Mouse (Mus musculus): ENCODE measurements at regions not wholly inside any gene's neighbourhood (a gene's known extent, or its start where the extent isn't known, plus 50 kb on each side); places are given as distances from the start of the nearest gene placed in this dataset.
A peak's percentile ranks its signal among the peaks of the same experiment; 100 is the strongest.

DNA sequence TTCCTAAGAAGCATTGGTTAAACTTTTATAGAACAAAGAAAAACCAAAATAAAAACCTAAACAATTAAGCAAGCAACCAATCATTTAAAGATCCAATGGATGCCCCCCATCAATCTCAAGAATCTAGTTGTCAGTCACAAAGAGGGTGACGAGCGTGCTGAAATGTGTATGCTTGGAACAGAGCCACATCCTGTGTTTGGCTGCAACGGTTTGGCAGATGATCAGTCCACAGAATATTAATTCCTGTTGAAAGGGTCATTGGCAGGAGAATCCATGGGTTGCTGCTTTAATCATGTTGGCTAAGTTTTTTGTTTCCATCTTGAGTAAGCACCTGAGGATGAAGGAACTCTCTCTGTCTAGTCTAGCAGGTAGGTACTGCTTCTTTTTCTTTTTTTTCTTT, 117.5 kb upstream of the Jag1 start:
- no peaks in the 10 kb centered on the region for H3K27me3 ChIP-seq (replicated peaks)
- no peak overlapping the region for H3K4me2 ChIP-seq
- no peak for ATAC-seq (ENCODE audit: insufficient number of reproducible peaks, low FRiP score)
- H3K9me3 ChIP-seq (replicated peaks), result no peaks in the 10 kb centered on the region
- H3K27ac ChIP-seq (ENCODE audit: poor library complexity, severe bottlenecking), result no peak overlapping the region
- no peak overlapping the region for H3K4me3 ChIP-seq
- no peaks in the 10 kb centered on the region for H3K4me1 ChIP-seq (replicated peaks)
- no peak overlapping the region for H3K9ac ChIP-seq
- no peaks in the 10 kb centered on the region for H3K36me3 ChIP-seq
- WGBS, result 69% methylated on average over 3 of the region's 3 CpGs

GRCm38 (mm10) chr2:137231161-137231560, 114.7 kb upstream of the Jag1 start:
- no peak overlapping the region for H3K4me3 ChIP-seq
- H3K4me2 ChIP-seq, result no peak overlapping the region
- H3K27ac ChIP-seq (ENCODE audit: poor library complexity, severe bottlenecking), result no peak overlapping the region
- no peak for ATAC-seq (ENCODE audit: insufficient number of reproducible peaks, low FRiP score)
- H3K9me3 ChIP-seq (replicated peaks), result no peaks in the 10 kb centered on the region
- no peak overlapping the region for H3K9ac ChIP-seq
- no peaks in the 10 kb centered on the region for H3K36me3 ChIP-seq
- H3K4me1 ChIP-seq (replicated peaks), result no peaks in the 10 kb centered on the region
- H3K27me3 ChIP-seq (replicated peaks), result no peaks in the 10 kb centered on the region

GRCm38 (mm10) chr2:137229422-137230069, 113.1 kb upstream of the Jag1 start:
- ATAC-seq (ENCODE audit: insufficient number of reproducible peaks, low FRiP score), result no peak
- WGBS, result 73% methylated on average over 1 of the region's 1 CpGs

GRCm38 (mm10) chr2:137227495-137227894, 111.1 kb upstream of the Jag1 start:
- WGBS, result 84% methylated on average over 4 of the region's 4 CpGs
- Histone ChIP-seq H3K27ac (ENCODE audit: poor library complexity, severe bottlenecking) (no peak overlapping the region), H3K9me3 (replicated peaks) (no peaks in the 10 kb centered on the region), H3K36me3 (no peaks in the 10 kb centered on the region), H3K9ac (no peak overlapping the region), H3K4me2 (no peak overlapping the region), H3K4me1 (replicated peaks) (no peaks in the 10 kb centered on the region), H3K27me3 (replicated peaks) (no peaks in the 10 kb centered on the region), H3K4me3 (no peak overlapping the region)
- ATAC-seq (ENCODE audit: insufficient number of reproducible peaks, low FRiP score), result no peak

More at GRCm38 (mm10) chr2:137229422-137230069, 113.1 kb upstream of the Jag1 start:
- Histone ChIP-seq H3K36me3 (no peaks in the 10 kb centered on the region), H3K9me3 (replicated peaks) (no peaks in the 10 kb centered on the region), H3K27ac (ENCODE audit: poor library complexity, severe bottlenecking) (no peak overlapping the region), H3K9ac (no peak overlapping the region), H3K4me2 (no peak overlapping the region), H3K27me3 (replicated peaks) (no peaks in the 10 kb centered on the region), H3K4me1 (replicated peaks) (no peaks in the 10 kb centered on the region), H3K4me3 (no peak overlapping the region)

DNA sequence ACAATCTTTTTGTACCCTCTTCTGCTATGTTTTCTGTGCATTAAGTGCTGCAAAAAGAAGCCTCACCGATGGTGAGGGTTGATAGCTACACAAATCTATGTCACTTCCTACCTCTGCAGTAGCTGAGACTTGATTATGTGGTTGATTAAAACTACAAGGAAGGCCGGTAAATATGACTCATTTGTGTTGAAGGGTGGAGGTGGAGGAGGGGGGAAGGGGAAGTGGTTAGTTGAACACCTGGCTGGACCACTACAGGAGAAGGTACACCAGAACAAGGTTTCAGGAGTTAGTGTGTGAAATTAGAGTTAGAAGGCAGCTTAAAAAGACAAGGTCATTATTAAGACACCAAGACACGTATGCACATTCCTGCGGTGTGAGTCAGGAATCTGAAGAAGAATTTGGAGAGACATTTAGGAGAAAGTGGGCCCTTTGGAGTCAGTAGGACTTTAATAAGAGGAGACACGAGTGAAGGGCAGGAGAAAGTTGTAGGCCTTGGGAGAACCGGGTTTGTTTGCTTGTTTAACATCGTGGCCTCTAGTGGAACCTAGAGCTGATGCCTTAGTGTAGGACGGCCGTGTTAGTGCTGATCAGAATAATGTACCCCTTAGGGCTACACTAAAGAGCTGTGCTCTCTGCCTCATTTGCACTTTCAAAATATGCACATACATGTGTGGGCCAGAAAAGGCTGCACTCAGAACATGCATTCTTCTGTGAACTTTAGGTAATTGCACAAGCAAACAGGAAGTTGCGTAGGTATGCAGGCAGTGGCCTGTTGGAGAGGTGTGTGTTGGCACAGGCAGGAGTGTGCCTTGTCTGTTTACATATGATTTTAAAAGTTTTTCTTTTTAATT, 108.5 kb upstream of the Jag1 start:
- Histone ChIP-seq H3K4me3 (no peak overlapping the region), H3K9me3 (replicated peaks) (no peaks in the 10 kb centered on the region), H3K9ac (no peak overlapping the region), H3K4me1 (replicated peaks) (no peaks in the 10 kb centered on the region), H3K4me2 (no peak overlapping the region), H3K27ac (ENCODE audit: poor library complexity, severe bottlenecking) (no peak overlapping the region), H3K27me3 (replicated peaks) (no peaks in the 10 kb centered on the region), H3K36me3 (no peaks in the 10 kb centered on the region)
- ATAC-seq (ENCODE audit: insufficient number of reproducible peaks, low FRiP score), result no peak
- 67% methylated on average over 10 of the region's 10 CpGs for WGBS

GRCm38 (mm10) chr2:137215697-137216096, 99.3 kb upstream of the Jag1 start:
- no peak overlapping the region for H3K4me2 ChIP-seq
- no peak overlapping the region for H3K9ac ChIP-seq
- H3K27ac ChIP-seq (ENCODE audit: poor library complexity, severe bottlenecking), result no peak overlapping the region
- no peaks in the 10 kb centered on the region for H3K27me3 ChIP-seq (replicated peaks)
- H3K4me3 ChIP-seq, result no peak overlapping the region
- H3K36me3 ChIP-seq, result no peaks in the 10 kb centered on the region
- H3K4me1 ChIP-seq (replicated peaks), result no peaks in the 10 kb centered on the region
- WGBS, result 29% methylated on average over 7 of the region's 7 CpGs
- no peaks in the 10 kb centered on the region for H3K9me3 ChIP-seq (replicated peaks)
- ATAC-seq (ENCODE audit: insufficient number of reproducible peaks, low FRiP score), result no peak

DNA sequence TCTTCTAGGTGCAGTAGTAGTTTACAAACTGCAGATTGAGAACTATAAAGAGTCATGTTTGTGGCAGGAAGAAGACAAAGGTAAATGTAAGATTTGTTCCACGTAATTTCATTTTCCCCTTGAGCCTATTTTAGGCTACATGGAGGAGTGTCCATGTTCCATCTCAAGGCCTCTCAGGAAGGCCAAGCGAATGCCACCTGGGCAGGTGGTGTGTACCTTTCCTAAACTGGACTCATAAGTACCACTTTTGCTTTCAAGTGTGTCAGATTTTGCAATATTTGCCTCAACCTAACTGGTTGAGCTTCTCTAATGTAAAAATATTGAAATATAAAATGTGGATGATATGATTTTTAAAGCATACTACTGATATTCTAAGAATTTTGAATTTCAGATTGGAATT, 91.4 kb upstream of the Jag1 start:
- ATAC-seq (ENCODE audit: insufficient number of reproducible peaks, low FRiP score), result no peak
- 80% methylated on average over 2 of the region's 2 CpGs for WGBS
- Histone ChIP-seq H3K4me3 (no peak overlapping the region), H3K27ac (ENCODE audit: poor library complexity, severe bottlenecking) (no peak overlapping the region), H3K9me3 (replicated peaks) (no peaks in the 10 kb centered on the region), H3K27me3 (replicated peaks) (no peaks in the 10 kb centered on the region), H3K9ac (no peak overlapping the region), H3K4me1 (replicated peaks) (peaks cover 7% of the 10 kb centered on the region; the same call in 1 of the 2 replicates), H3K36me3 (no peaks in the 10 kb centered on the region), H3K4me2 (no peak overlapping the region)

DNA sequence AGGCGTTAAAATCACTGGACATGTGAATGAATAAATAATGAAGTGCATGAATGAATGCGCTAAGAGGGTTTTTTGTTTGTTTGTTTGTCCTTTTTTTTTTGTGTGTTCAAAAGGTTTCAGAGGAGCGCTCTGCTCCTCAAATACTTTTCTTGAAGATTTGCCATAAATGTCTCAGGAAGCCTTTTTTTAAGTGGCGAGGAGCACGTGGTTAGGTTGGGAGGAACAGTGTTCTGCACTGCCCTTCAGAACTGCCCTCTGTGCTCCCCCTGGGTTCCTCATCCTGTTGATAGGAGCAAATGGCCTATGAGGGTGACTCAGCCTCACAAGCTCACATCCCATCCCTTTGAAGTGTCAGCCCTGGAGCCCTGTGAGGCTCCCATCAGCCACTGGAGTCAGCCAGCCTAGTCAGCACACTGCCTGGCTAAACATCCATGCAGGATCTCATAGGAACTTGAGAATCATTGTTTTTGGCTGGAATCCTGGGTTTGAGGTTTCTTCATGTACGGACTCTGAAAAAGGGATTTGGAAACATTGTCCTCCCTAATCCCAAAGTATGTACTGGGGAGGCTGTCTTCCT, 87.9 kb upstream of the Jag1 start:
- Histone ChIP-seq H3K4me2 (no peak overlapping the region), H3K9me3 (replicated peaks) (no peaks in the 10 kb centered on the region), H3K4me3 (no peak overlapping the region), H3K27me3 (replicated peaks) (no peaks in the 10 kb centered on the region), H3K27ac (ENCODE audit: poor library complexity, severe bottlenecking) (no peak overlapping the region), H3K9ac (no peak overlapping the region), H3K36me3 (no peaks in the 10 kb centered on the region), H3K4me1 (replicated peaks) (peaks cover 6% of the 10 kb centered on the region; the same call in 1 of the 2 replicates)
- peak; percentile 61; the same call in 1 of the 2 replicates for ATAC-seq (ENCODE audit: insufficient number of reproducible peaks, low FRiP score)
- 66% methylated on average over 6 of the region's 6 CpGs for WGBS

DNA sequence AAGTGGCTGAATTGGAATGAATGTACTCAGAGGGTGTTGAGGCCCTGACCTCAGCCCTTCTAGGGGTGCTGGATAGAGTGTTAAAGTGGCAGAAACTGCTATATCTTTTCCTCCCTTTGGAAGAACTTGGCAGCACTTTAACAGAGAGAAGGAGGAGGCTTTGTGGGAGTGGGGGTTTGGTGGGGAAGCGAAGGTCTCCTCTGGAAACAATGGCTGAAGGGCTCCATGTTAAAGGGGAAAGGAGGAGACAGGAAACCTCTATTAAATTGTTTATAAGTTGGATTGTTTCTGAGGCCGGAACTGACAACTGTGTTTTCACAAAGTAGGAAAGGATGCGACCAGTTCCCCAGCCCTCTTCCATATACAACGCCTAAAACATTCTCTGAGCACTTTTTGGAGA, 83.7 kb upstream of the Jag1 start:
- 80% methylated on average over 4 of the region's 4 CpGs for WGBS
- H3K36me3 ChIP-seq, result no peaks in the 10 kb centered on the region

DNA sequence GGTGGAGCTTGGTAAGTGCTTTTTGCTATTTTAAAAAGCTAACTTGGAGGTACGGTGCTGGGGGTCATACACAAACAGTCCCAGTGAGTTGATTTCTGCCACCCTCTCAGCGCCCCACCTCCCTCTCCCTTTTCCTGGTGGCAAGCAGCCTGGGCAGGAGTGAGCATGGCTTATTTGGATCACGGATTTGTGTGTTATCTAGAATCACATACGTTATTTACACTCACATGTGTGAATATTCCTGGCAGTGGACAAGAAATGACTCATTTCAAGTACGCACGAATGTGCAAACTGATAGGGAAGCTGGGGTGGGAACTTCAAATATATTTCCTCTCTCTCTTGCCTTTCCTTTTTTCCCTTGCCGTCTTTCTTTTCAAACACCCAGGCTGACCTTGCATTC, 75.7 kb upstream of the Jag1 start:
- Histone ChIP-seq H3K36me3 (no peaks in the 10 kb centered on the region), H3K9ac (0 out of 2 replicates have a peak overlapping the region, but pooled peaks have one; percentile 18), H3K4me2 (peak overlapping the region; percentile 59), H3K9me3 (replicated peaks) (no peaks in the 10 kb centered on the region), H3K4me3 (peak overlapping the region; percentile 17), H3K27ac (ENCODE audit: poor library complexity, severe bottlenecking) (peak overlapping the region; percentile 46), H3K27me3 (replicated peaks) (no peaks in the 10 kb centered on the region), H3K4me1 (replicated peaks) (peaks cover 9% of the 10 kb centered on the region)
- peak; percentile 69 for ATAC-seq (ENCODE audit: insufficient number of reproducible peaks, low FRiP score)
- 9% methylated on average over 7 of the region's 7 CpGs for WGBS

More for the DNA sequence above, 83.7 kb upstream of the Jag1 start:
- H3K27me3 ChIP-seq (replicated peaks), result no peaks in the 10 kb centered on the region
- no peak overlapping the region for H3K27ac ChIP-seq (ENCODE audit: poor library complexity, severe bottlenecking)
- no peak overlapping the region for H3K4me3 ChIP-seq
- H3K9me3 ChIP-seq (replicated peaks), result no peaks in the 10 kb centered on the region
- peaks cover 6% of the 10 kb centered on the region; the same call in 1 of the 2 replicates for H3K4me1 ChIP-seq (replicated peaks)
- no peak for ATAC-seq (ENCODE audit: insufficient number of reproducible peaks, low FRiP score)
- no peak overlapping the region for H3K9ac ChIP-seq
- H3K4me2 ChIP-seq, result no peak overlapping the region

GRCm38 (mm10) chr2:137169176-137169575, 52.7 kb upstream of the Jag1 start:
- Histone ChIP-seq H3K36me3 (no peaks in the 10 kb centered on the region), H3K4me3 (no peak overlapping the region), H3K9me3 (replicated peaks) (no peaks in the 10 kb centered on the region), H3K9ac (no peak overlapping the region), H3K4me1 (replicated peaks) (no peaks in the 10 kb centered on the region; the same call in 1 of the 2 replicates), H3K27me3 (replicated peaks) (no peaks in the 10 kb centered on the region), H3K4me2 (no peak overlapping the region), H3K27ac (ENCODE audit: poor library complexity, severe bottlenecking) (no peak overlapping the region)
- 62% methylated on average over 1 of the region's 1 CpGs for WGBS
- no peak for ATAC-seq (ENCODE audit: insufficient number of reproducible peaks, low FRiP score)

All from heart, embryonic 12.5 days (tissue).